Mouse (Mus musculus): Measurements from ENCODE around the gene Slc35d3.

DNA sequence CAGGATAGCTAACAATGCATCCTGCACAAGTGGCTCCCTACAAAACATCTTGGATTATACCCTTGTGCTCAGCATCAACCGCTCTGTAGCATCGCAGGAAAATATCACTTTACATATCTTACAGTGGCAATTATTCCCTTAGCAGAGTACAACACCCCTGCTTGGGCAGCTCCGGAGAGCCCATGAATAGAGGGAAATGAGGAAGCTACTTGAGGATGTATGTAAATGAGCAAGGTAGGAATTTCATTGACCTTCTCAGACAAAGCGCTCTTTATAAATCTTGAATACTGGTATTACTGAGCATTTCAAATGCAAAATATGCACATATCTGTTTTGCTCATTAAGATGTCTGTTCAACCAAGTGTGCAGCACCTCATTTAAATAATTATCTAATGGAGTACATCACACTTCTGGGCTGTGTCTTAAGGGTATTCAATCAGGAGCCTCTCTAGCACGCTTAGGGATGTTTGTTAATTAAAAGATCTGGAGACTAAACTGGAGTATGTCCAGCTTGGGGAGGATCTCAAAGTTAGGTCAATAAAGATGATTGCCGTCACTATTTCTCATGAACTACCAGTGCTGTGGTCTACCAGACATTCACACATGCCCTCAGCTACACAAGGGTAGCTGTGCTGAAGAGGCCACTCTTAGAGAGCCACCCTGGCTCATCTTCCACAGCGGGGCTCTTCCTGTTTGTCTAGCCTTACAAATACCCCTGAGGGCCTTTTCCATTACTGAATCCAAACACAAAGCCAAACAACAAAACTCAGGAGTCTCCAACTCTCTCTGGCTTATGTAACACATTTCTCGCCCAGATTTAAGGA is 15.2 kb downstream of the Slc35d3 start:
- TF ChIP-seq CTCF (IDR thresholded peaks at IDR 0.05; ENCODE audit: borderline replicate concordance, insufficient read depth, low read length) (no peak), POLR2A (IDR thresholded peaks at IDR 0.05; ENCODE audit: low read depth, low read length) (no peak)

Measured in embryonic fibroblast, embryonic 13.5 days (primary cell).